Mouse (Mus musculus) testis, adult 2 months (tissue): ENCODE data around the gene Fbxw5. TPM values are rescaled to one million over a fixed set of nuclear protein-coding genes. Genes with fewer than 3 reads are reported as not detected.
A peak's percentile ranks its signal among the peaks of the same experiment; 100 is the strongest.

Experiments
- H3K27ac ChIP-seq: fragments of 200-500 bp; 2 replicates; pipeline ENCODE4 v1.5.1; 2012; ENCODE audit warnings: low read depth, low read length; ENCODE audit not compliant: control insufficient read depth, insufficient read depth
- H3K27me3 ChIP-seq: fragments of 200-500 bp; 2 replicates; pipeline ENCODE4 v1.6.1; 2012; ENCODE audit warnings: mild to moderate bottlenecking, low read length, moderate library complexity; ENCODE audit not compliant: control insufficient read depth, insufficient read depth
- H3K36me3 ChIP-seq: fragments of 200-500 bp; 2 replicates; pipeline ENCODE4 v1.6.1; 2012; ENCODE audit warnings: mild to moderate bottlenecking, low read length; ENCODE audit not compliant: control insufficient read depth, insufficient read depth
- H3K4me1 ChIP-seq: fragments of 200-500 bp; 2 replicates; pipeline ENCODE4 v1.6.1; 2012; ENCODE audit warnings: low read length; ENCODE audit not compliant: control insufficient read depth, insufficient read depth
- H3K4me3 ChIP-seq: fragments of 200-500 bp; 2 replicates; pipeline ENCODE4 v1.5.1; 2012; ENCODE audit warnings: low read depth, mild to moderate bottlenecking, low read length, moderate library complexity, mixed read lengths; ENCODE audit not compliant: control insufficient read depth
- CTCF ChIP-seq: fragments of 200-500 bp; IDR thresholded peaks from 2 replicates; pipeline ENCODE4 v1.5.1; 2012; ENCODE audit warnings: low read depth, mild to moderate bottlenecking, inconsistent platforms, low read length, moderate library complexity; ENCODE audit not compliant: control insufficient read depth, insufficient read depth, insufficient replicate concordance
- POLR2A ChIP-seq: fragments of 200-500 bp; IDR thresholded peaks from 2 replicates; pipeline ENCODE4 v1.6.1; 2012; ENCODE audit warnings: low read depth, mild to moderate bottlenecking, inconsistent platforms, low read length, moderate library complexity; ENCODE audit not compliant: control insufficient read depth
- polyA plus RNA-seq: library from polyadenylated mRNA; depleted of rRNA; stranded (reverse); fragments of >200 nt; gene quantifications from 2 replicates; pipeline ENCODE4 v1.2.3, GENCODE M21; 2012

Fbxw5 gene
- polyA plus RNA-seq, 1 experiment = 166 TPM

DNA sequence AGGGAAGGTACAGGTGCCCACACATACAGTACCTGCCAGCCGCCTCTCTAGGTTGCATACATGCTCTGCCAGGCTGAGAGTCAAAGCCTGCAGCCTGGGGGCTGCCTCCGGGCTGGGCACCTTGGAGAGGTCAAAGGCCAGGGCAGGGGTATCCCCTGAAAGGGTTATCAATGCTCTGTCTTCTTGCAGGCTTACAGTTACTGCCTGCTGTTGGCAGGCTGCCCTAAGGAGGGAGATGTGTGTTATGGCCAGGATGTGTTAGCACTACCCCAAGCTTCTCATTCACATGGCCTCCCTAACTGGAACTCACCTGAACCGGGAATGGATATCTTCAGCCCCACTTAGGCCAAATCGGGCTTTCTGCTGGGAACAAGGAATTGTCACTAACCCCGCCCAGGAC lies 40.4 kb upstream of the Fbxw5 start:
- H3K27me3 ChIP-seq = no peaks in the 10 kb centered on the region
- no peaks in the 10 kb centered on the region for H3K36me3 ChIP-seq
- TF ChIP-seq POLR2A (no peak), CTCF (no peak)
- H3K4me1 ChIP-seq = peaks cover 14% of the 10 kb centered on the region
- H3K4me3 ChIP-seq = peak overlapping the region; percentile 87
- H3K27ac ChIP-seq = peak overlapping the region; percentile 77

GRCm38 (mm10) chr2:25460551-25461309 lies 39.8 kb upstream of the Fbxw5 start, which contains the start of gene Paxx:
Paxx (minus strand) TSS chr2:25461094.
- no peaks in the 10 kb centered on the region for H3K27me3 ChIP-seq
- no peaks in the 10 kb centered on the region for H3K36me3 ChIP-seq
- peak within 1 kb of the TSS; percentile 80 for H3K27ac ChIP-seq
- peak within 1 kb of the TSS; percentile 87 for H3K4me3 ChIP-seq
- peak; percentile 64; the same call in 1 of the 2 replicates for TF ChIP-seq POLR2A
- no peak for TF ChIP-seq CTCF
- H3K4me1 ChIP-seq = peaks cover 14% of the 10 kb centered on the region

- peak overlapping the region; percentile 80 for H3K27ac ChIP-seq
- no peaks in the 10 kb centered on the region for H3K27me3 ChIP-seq
- TF ChIP-seq CTCF (no peak), POLR2A (no peak)
- no peaks in the 10 kb centered on the region for H3K36me3 ChIP-seq
- H3K4me1 ChIP-seq = peaks cover 14% of the 10 kb centered on the region
- H3K4me3 ChIP-seq = peak overlapping the region; percentile 87
Measured at GRCm38 (mm10) chr2:25461407-25461806, 39.1 kb upstream of the Fbxw5 start.

- Histone ChIP-seq H3K36me3 (no peaks in the 10 kb centered on the region), H3K4me1 (peaks cover 14% of the 10 kb centered on the region), H3K27ac (no peak overlapping the region), H3K4me3 (no peak overlapping the region), H3K27me3 (no peaks in the 10 kb centered on the region)
- no peak for TF ChIP-seq POLR2A
- TF ChIP-seq CTCF = no peak
Measured at GRCm38 (mm10) chr2:25463630-25464029, 36.9 kb upstream of the Fbxw5 start.

- Histone ChIP-seq H3K4me1 (peaks cover 19% of the 10 kb centered on the region), H3K27me3 (no peaks in the 10 kb centered on the region), H3K4me3 (no peak overlapping the region), H3K27ac (no peak overlapping the region), H3K36me3 (no peaks in the 10 kb centered on the region)
- no peak for TF ChIP-seq CTCF
- no peak for TF ChIP-seq POLR2A
Measured at GRCm38 (mm10) chr2:25465256-25465655, 35.3 kb upstream of the Fbxw5 start.

DNA sequence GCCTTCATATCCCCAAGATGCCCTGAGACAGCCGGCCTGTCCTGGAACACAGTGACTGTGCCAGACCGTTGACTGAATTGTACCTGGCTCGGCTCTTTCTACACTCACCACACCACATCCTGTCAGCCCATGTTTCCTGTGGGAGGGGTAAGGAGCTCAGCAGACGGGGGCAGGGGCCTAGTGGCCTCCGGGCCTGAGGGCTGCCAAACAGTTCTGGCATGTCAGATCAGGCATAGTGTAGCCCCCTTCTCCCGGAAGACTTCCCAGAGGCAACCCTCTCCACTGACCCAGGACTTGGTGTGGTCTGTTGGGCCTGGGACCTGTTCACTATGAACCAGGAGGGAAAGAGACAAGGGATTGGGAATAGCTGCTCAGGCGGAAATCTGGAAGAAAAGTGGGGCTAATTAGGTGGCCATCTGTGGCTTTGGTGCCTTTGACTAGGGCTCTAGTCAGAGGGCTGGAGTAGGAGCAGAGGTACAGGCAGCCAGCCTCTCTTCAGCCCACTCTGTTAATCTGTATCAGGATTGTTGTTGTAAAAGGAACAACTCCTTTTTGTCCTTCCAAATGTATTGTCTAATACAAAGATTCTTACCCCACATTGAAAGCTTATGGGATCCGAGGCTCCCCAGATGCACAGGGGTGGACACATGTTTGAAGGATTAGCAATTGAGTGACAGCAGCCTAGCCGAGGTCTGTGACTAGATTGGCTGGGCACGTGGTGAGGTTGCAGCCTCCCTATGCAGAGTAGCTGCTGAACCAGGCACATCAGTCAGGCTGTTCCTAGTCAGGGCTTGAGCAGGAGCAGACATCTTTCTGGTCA lies 34.5 kb upstream of the Fbxw5 start:
- H3K4me1 ChIP-seq = peaks cover 16% of the 10 kb centered on the region
- no peaks in the 10 kb centered on the region for H3K27me3 ChIP-seq
- H3K4me3 ChIP-seq = no peak overlapping the region
- TF ChIP-seq CTCF (no peak), POLR2A (no peak)
- H3K36me3 ChIP-seq = no peaks in the 10 kb centered on the region
- no peak overlapping the region for H3K27ac ChIP-seq

GRCm38 (mm10) chr2:25467606-25468303 lies 32.8 kb upstream of the Fbxw5 start:
- no peak overlapping the region for H3K4me3 ChIP-seq
- H3K4me1 ChIP-seq = peaks cover 9% of the 10 kb centered on the region; the same call in 1 of the 2 replicates
- no peaks in the 10 kb centered on the region for H3K27me3 ChIP-seq
- peak overlapping the region; percentile 37; the same call in 1 of the 2 replicates for H3K27ac ChIP-seq
- no peaks in the 10 kb centered on the region for H3K36me3 ChIP-seq
- TF ChIP-seq CTCF (no peak), POLR2A (no peak)
